9 mouse cellular contexts compared by ENCODE assay signal in the genomic region with DNA sequence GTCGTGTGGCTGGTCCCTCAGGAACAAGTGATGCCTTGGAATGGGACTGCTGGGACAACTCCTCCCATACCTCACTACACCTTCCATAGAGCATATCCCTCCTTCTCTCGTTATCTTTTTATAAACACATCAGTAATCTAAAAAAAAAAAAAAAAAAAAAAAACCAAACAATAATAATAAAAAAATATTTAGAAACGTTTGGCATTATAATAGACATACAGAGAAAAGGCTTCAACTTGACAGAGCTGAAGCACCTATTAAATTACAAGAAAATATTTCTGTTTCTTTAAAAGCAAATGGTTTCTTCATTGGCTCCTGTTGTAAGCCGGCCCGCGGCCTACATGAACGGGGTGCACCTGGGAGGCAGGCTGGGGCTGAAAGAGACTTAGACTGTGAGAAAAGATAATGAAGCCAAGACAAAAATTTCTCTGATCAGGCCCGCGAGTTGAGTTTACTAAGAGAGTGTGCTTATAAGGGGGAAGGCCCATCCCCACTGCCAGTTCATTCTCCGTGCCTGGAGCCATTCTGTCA. TPM values are rescaled to one million over a fixed set of nuclear protein-coding genes. Genes with fewer than 3 reads are reported as not detected.
DNase-seq lines count a peak whose midpoint lies in the region; ATAC-seq and TF ChIP-seq lines count a peak whose summit lies in the region.
"Had no signal": no experiment of that assay in that cellular context is flagged by ENCODE, and none has a peak within 500 bp of the region (broad histone marks: within the 10 kb centered on the region; RNA-seq: fewer than 3 reads in every experiment).

No protein-coding gene starts in this region.

- no peaks in the 10 kb centered on the region for H3K4me1 ChIP-seq in heart, postnatal 0 days (ENCODE audit: control insufficient read depth, insufficient read depth)
- peaks cover 33% of the 10 kb centered on the region for H3K4me1 ChIP-seq in E14TG2a.4 (replicated peaks; ENCODE audit: low read depth, low read length)
- no peaks in the 10 kb centered on the region for H3K4me1 ChIP-seq in embryonic facial prominence, embryonic 13.5 days
- H3K4me1 ChIP-seq in liver, embryonic 13.5 days (replicated peaks), result peaks cover 27% of the 10 kb centered on the region

- no peaks in the 10 kb centered on the region for H3K27me3 ChIP-seq in heart, postnatal 0 days (ENCODE audit: control insufficient read depth, insufficient read depth, low read length)
- H3K27me3 ChIP-seq in E14TG2a.4 (ENCODE audit: insufficient read depth, low read length), result no peaks in the 10 kb centered on the region
- H3K27me3 ChIP-seq in embryonic facial prominence, embryonic 13.5 days, result no peaks in the 10 kb centered on the region
- no peaks in the 10 kb centered on the region for H3K27me3 ChIP-seq in liver, embryonic 13.5 days

- no peak for DNase-seq in heart, postnatal 0 days (ENCODE audit: low spot score)
- no peak for DNase-seq in heart, postnatal 10 days
- no peak for DNase-seq in liver, embryonic 13.5 days
- DNase-seq in cerebellum, adult 11 months, result no peak
- DNase-seq in right cerebral cortex, adult 2 months (ENCODE audit: low spot score in 2 of 2), result no peak

- no peaks in the 10 kb centered on the region for H3K9me3 ChIP-seq in heart, postnatal 0 days (replicated peaks; ENCODE audit: control insufficient read depth, low read length)
- H3K9me3 ChIP-seq in E14TG2a.4 (ENCODE audit: low read length), result peaks cover 13% of the 10 kb centered on the region
- no peaks in the 10 kb centered on the region for H3K9me3 ChIP-seq in embryonic facial prominence, embryonic 13.5 days
- H3K9me3 ChIP-seq in liver, embryonic 13.5 days (replicated peaks), result no peaks in the 10 kb centered on the region

- no peak for ATAC-seq in heart, postnatal 0 days (ENCODE audit: insufficient read depth, low read depth)
- no peak for ATAC-seq in embryonic facial prominence, embryonic 13.5 days (ENCODE audit: insufficient number of reproducible peaks, insufficient read depth, low FRiP score, low TSS enrichment, low read depth)
- peak; percentile 45 for ATAC-seq in liver, embryonic 13.5 days (ENCODE audit: low read depth)
- ATAC-seq in granulocyte monocyte progenitor cell, adult 5-6 weeks (replicated peaks; ENCODE audit: poor library complexity, severe bottlenecking), result no peak

- no peaks in the 10 kb centered on the region for H3K36me3 ChIP-seq in heart, postnatal 0 days (replicated peaks; ENCODE audit: control insufficient read depth, insufficient read depth, low read length)
- H3K36me3 ChIP-seq in E14TG2a.4 (ENCODE audit: insufficient read depth, low read length), result no peaks in the 10 kb centered on the region
- H3K36me3 ChIP-seq in embryonic facial prominence, embryonic 13.5 days, result no peaks in the 10 kb centered on the region
- 0 out of 2 replicates have a peak, but pooled peaks cover 4% of the 10 kb centered on the region for H3K36me3 ChIP-seq in liver, embryonic 13.5 days

- peak overlapping the region; percentile 53 for H3K4me2 ChIP-seq in heart, postnatal 0 days (ENCODE audit: low read depth, low read length)
- H3K4me2 ChIP-seq in embryonic facial prominence, embryonic 13.5 days, result peak overlapping the region; percentile 58
- H3K4me2 ChIP-seq in liver, embryonic 13.5 days, result peak overlapping the region; percentile 70

- TF ChIP-seq CTCF in heart, postnatal 0 days (IDR thresholded peaks at IDR 0.05; ENCODE audit: low read depth), result no peak
- no peak for TF ChIP-seq CTCF in E14TG2a.4 (conservative IDR thresholded peaks at IDR 0.05; ENCODE audit: low read length)

- no peak overlapping the region for H3K9ac ChIP-seq in heart, postnatal 0 days (replicated peaks; ENCODE audit: low read depth, low read length)
- H3K9ac ChIP-seq in embryonic facial prominence, embryonic 13.5 days, result peak overlapping the region; percentile 44; the same call in 1 of the 2 replicates
- peak overlapping the region; percentile 62 for H3K9ac ChIP-seq in liver, embryonic 13.5 days

- WGBS in heart, postnatal 0 days, result 40% methylated on average over 10 of the region's 10 CpGs
- 27% methylated on average over 10 of the region's 10 CpGs for WGBS in embryonic facial prominence, embryonic 13.5 days
- 24% methylated on average over 10 of the region's 10 CpGs for WGBS in liver, embryonic 13.5 days (ENCODE audit: insufficient replicate concordance)

- peak overlapping the region; percentile 55; the same call in 1 of the 2 replicates for H3K27ac ChIP-seq in heart, postnatal 0 days (ENCODE audit: low read depth)
- H3K27ac ChIP-seq in embryonic facial prominence, embryonic 13.5 days, result no peak overlapping the region
- peak overlapping the region; percentile 74 for H3K27ac ChIP-seq in liver, embryonic 13.5 days
- H3K27ac ChIP-seq: macrophage had no signal

- H3K4me3 ChIP-seq in heart, postnatal 0 days (ENCODE audit: low read depth, low read length), result peak overlapping the region; percentile 41
- peak overlapping the region; percentile 53 for H3K4me3 ChIP-seq in E14TG2a.4 (replicated peaks; ENCODE audit: low read length)
- peak overlapping the region; percentile 39 for H3K4me3 ChIP-seq in embryonic facial prominence, embryonic 13.5 days
- H3K4me3 ChIP-seq in liver, embryonic 13.5 days (replicated peaks), result peak overlapping the region; percentile 59

- TF ChIP-seq EP300 in heart, postnatal 0 days (IDR thresholded peaks at IDR 0.05; ENCODE audit: low read depth), result no peak

- intact Hi-C loops in heart, postnatal 10 days (cut with DNase I), result no loop called here

RNA-seq across cellular contexts. Expression of gene Gimap9, which starts 0.5 kb away (rescaled TPM):
- total RNA-seq in heart, postnatal 0 days (2014; rRNA removed; ENCODE audit: low replicate concordance), result 1.8 and 4.6 TPM in 2 replicates
- polyA plus RNA-seq in heart, postnatal 0 days (2015; fragmentation: Nextera tagmentation; extraction: Ambion mirVana), result 4.7 and 5.7 TPM in 2 replicates
- total RNA-seq in heart, postnatal 10 days (2021), result 1 to 10 TPM; 6.0 to 7.5 TPM
- polyA plus RNA-seq in embryonic facial prominence, embryonic 13.5 days (2015; fragmentation: Nextera tagmentation; extraction: Ambion mirVana), result 13.6 and 17.1 TPM in 2 replicates
- polyA plus RNA-seq in liver, embryonic 13.5 days (2015; fragmentation: Nextera tagmentation; extraction: Ambion mirVana), result 10.9 and 12.1 TPM in 2 replicates
- total RNA-seq in granulocyte monocyte progenitor cell, adult 5-6 weeks (2014; fragmentation: Nextera tagmentation), result 8.3 and 10.3 TPM in 2 replicates
- 9.4 and 16.1 TPM in 2 replicates for total RNA-seq in granulocyte monocyte progenitor cell, adult 5-6 weeks (2017)

RNA-seq across cellular contexts. Expression of gene Gimap4, which starts 8.9 kb away (rescaled TPM):
- 23.0 and 27.1 TPM in 2 replicates for total RNA-seq in heart, postnatal 0 days (2014; rRNA removed; ENCODE audit: low replicate concordance)
- polyA plus RNA-seq in heart, postnatal 0 days (2015; fragmentation: Nextera tagmentation; extraction: Ambion mirVana), result 37.4 and 43.8 TPM in 2 replicates
- 10 to 100 TPM; 46.9 to 57.4 TPM for total RNA-seq in heart, postnatal 10 days (2021)
- 10.9 and 11.4 TPM in 2 replicates for polyA plus RNA-seq in embryonic facial prominence, embryonic 13.5 days (2015; fragmentation: Nextera tagmentation; extraction: Ambion mirVana)
- 11.6 and 12.3 TPM in 2 replicates for polyA plus RNA-seq in liver, embryonic 13.5 days (2015; fragmentation: Nextera tagmentation; extraction: Ambion mirVana)
- not detected in 2 replicates for total RNA-seq in granulocyte monocyte progenitor cell, adult 5-6 weeks (2014; fragmentation: Nextera tagmentation)
- total RNA-seq in granulocyte monocyte progenitor cell, adult 5-6 weeks (2017), result 0.60 and 1.3 TPM in 2 replicates

RNA-seq across cellular contexts. Expression of gene Gimap8, which starts 28.4 kb away (rescaled TPM):
- total RNA-seq in heart, postnatal 0 days (2014; rRNA removed; ENCODE audit: low replicate concordance), result 0.15 and 3.2 TPM in 2 replicates
- 2.6 and 2.7 TPM in 2 replicates for polyA plus RNA-seq in heart, postnatal 0 days (2015; fragmentation: Nextera tagmentation; extraction: Ambion mirVana)
- 10 to 100 TPM; 11.0 to 14.0 TPM for total RNA-seq in heart, postnatal 10 days (2021)
- polyA plus RNA-seq in embryonic facial prominence, embryonic 13.5 days (2015; fragmentation: Nextera tagmentation; extraction: Ambion mirVana), result 0.46 and 0.98 TPM in 2 replicates
- polyA plus RNA-seq in liver, embryonic 13.5 days (2015; fragmentation: Nextera tagmentation; extraction: Ambion mirVana), result 0.73 and 0.93 TPM in 2 replicates
- total RNA-seq in granulocyte monocyte progenitor cell, adult 5-6 weeks (2014; fragmentation: Nextera tagmentation), result not detected in 2 replicates
- 0.34 and 0.72 TPM in 2 replicates for total RNA-seq in granulocyte monocyte progenitor cell, adult 5-6 weeks (2017)

RNA-seq across cellular contexts. Expression of gene Gimap6, which starts 32.6 kb away (rescaled TPM):
- 38.5 and 39.3 TPM in 2 replicates for total RNA-seq in heart, postnatal 0 days (2014; rRNA removed; ENCODE audit: low replicate concordance)
- 40.4 and 41.1 TPM in 2 replicates for polyA plus RNA-seq in heart, postnatal 0 days (2015; fragmentation: Nextera tagmentation; extraction: Ambion mirVana)
- 10 to 100 TPM; 73.8 to 74.5 TPM for total RNA-seq in heart, postnatal 10 days (2021)
- 15.5 and 20.3 TPM in 2 replicates for polyA plus RNA-seq in embryonic facial prominence, embryonic 13.5 days (2015; fragmentation: Nextera tagmentation; extraction: Ambion mirVana)
- polyA plus RNA-seq in liver, embryonic 13.5 days (2015; fragmentation: Nextera tagmentation; extraction: Ambion mirVana), result 8.4 and 9.4 TPM in 2 replicates
- 0.58 and 1.4 TPM in 2 replicates for total RNA-seq in granulocyte monocyte progenitor cell, adult 5-6 weeks (2014; fragmentation: Nextera tagmentation)
- 4.1 and 6.3 TPM in 2 replicates for total RNA-seq in granulocyte monocyte progenitor cell, adult 5-6 weeks (2017)

RNA-seq across cellular contexts. Expression of gene Gm28053, which starts 42.9 kb away (rescaled TPM):
- total RNA-seq in heart, postnatal 0 days (2014; rRNA removed; ENCODE audit: low replicate concordance), result not detected in 2 replicates
- polyA plus RNA-seq in heart, postnatal 0 days (2015; fragmentation: Nextera tagmentation; extraction: Ambion mirVana), result 3.0 and 4.1 TPM in 2 replicates
- total RNA-seq in heart, postnatal 10 days (2021), result 1 to 10 TPM; 5.0 to 6.6 TPM
- polyA plus RNA-seq in embryonic facial prominence, embryonic 13.5 days (2015; fragmentation: Nextera tagmentation; extraction: Ambion mirVana), result 1.4 and 1.6 TPM in 2 replicates
- polyA plus RNA-seq in liver, embryonic 13.5 days (2015; fragmentation: Nextera tagmentation; extraction: Ambion mirVana), result 1.6 TPM in 2 replicates
- total RNA-seq in granulocyte monocyte progenitor cell, adult 5-6 weeks (2014; fragmentation: Nextera tagmentation), result 11.1 TPM in 1 of 2 replicates, not detected in the other
- total RNA-seq in granulocyte monocyte progenitor cell, adult 5-6 weeks (2017), result 3.1 TPM in 1 of 2 replicates, not detected in the other
- polyA plus RNA-seq: macrophage had no signal

Comparison
In these comparisons a context has a peak if more than half of its experiments do, and no peak if none do; other contexts are left out.
1. RNA of gene Gimap4, which starts 8.9 kb away (total RNA-seq): 46.9 to 57.4 TPM in heart, postnatal 10 days and 23.0 to 27.1 TPM in heart, postnatal 0 days; 0.60 to 1.3 TPM in granulocyte monocyte progenitor cell, adult 5-6 weeks; every median in the first group is over 10 times any median in the second.
2. Peak in every context shown above with its lines, with median percentiles within 50 percentile points of each other: H3K4me2 ChIP-seq and H3K4me3 ChIP-seq.